Mouse (Mus musculus) central nervous system, embryonic 18 days (tissue): ENCODE data around the gene Capn5. TPM values are rescaled to one million over a fixed set of nuclear protein-coding genes. Genes with fewer than 3 reads are reported as not detected.

ENCODE experiments used
- polyA plus RNA-seq: library from polyadenylated mRNA; depleted of rRNA; stranded (reverse); fragments of >200 nt; gene quantifications from 2 replicates; pipeline ENCODE4 v1.2.3, GENCODE M21; 2012; rRNA removed

The Capn5 gene
- polyA plus RNA-seq, result 29.2 and 30.8 TPM in 2 replicates

GRCm38 (mm10) chr7:98177929-98178559 is at the start of gene Capn5:
Gene Capn5, minus strand, starts transcription at chr7:98178274.

GRCm38 (mm10) chr7:98199381-98199780 is 21.3 kb upstream of the Capn5 start, which contains the start of gene B3gnt6:
Gene B3gnt6, minus strand, starts transcription at chr7:98199481.

GRCm38 (mm10) chr7:98145402-98145801 is 32.7 kb downstream of the Capn5 start, which contains the start of gene Omp:
Gene Omp, minus strand, starts transcription at chr7:98145502.

GRCm38 (mm10) chr7:98119179-98119960 is 58.7 kb downstream of the Capn5 start, which contains the start of gene Myo7a:
Gene Myo7a, minus strand, starts transcription at chr7:98119524.

Other genes starting within 250 kb of the Capn5 start
- 28.0 and 29.4 TPM in 2 replicates for gene Myo7a, start 58.8 kb downstream of the Capn5 start, polyA plus RNA-seq
- gene Omp, start 32.8 kb downstream of the Capn5 start, polyA plus RNA-seq, result 0.28 and 0.47 TPM in 2 replicates
- gene B3gnt6, start 21.2 kb upstream of the Capn5 start, polyA plus RNA-seq, result 0.34 and 0.51 TPM in 2 replicates
- 12.1 and 13.5 TPM in 2 replicates for gene Acer3, start 142.9 kb upstream of the Capn5 start, polyA plus RNA-seq
- 12.1 and 12.5 TPM in 2 replicates for gene Tsku, start 183.1 kb upstream of the Capn5 start, polyA plus RNA-seq